Comparison of ENCODE assay signal across 16 mouse cellular contexts in the genomic region with DNA sequence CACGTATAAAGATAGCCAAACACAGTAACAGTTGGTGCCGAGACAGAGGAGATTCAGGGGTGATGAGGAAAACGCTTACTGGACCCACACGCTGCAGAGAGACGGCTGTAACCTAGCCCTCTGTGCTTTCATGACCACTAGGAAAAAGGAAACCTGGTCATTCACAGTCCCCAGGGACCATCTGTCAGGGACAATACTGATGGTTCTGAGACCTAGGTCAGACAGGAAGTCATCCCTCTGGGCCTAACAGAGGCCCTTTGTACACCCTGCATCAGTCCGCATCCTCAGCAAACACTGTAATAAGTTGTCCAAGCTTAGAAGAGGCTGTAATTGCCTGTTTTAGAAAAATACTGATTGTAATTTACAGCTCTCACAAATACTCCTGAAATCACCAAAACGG.
A peak's percentile ranks its signal among the peaks of the same experiment; 100 is the strongest.
DNase-seq lines count a peak whose midpoint lies in the region; ATAC-seq lines count a peak whose summit lies in the region.
"Had no signal": no experiment of that assay in that cellular context is flagged by ENCODE, and none has a peak within 500 bp of the region (broad histone marks: within the 10 kb centered on the region; RNA-seq: fewer than 3 reads in every experiment).

No protein-coding gene starts in this region.

- intact Hi-C loops in gastrocnemius, postnatal 14 days (cut with DNase I; ENCODE audit: low total_unique reads), result no loop called here

- no peaks in the 10 kb centered on the region for H3K27me3 ChIP-seq in kidney, embryonic 15.5 days
- H3K27me3 ChIP-seq: forebrain, embryonic 15.5 days; lung, embryonic 15.5 days had no signal

- 28% methylated on average over 7 of the region's 7 CpGs for WGBS in kidney, embryonic 15.5 days

- ATAC-seq in kidney, embryonic 15.5 days (replicated peaks; ENCODE audit: low FRiP score), result no peak
- ATAC-seq: forebrain, embryonic 15.5 days had no signal

- no peak overlapping the region for H3K4me3 ChIP-seq in kidney, embryonic 15.5 days (replicated peaks)
- H3K4me3 ChIP-seq: forebrain, embryonic 15.5 days; heart, embryonic 10.5 days; lung, embryonic 15.5 days had no signal

- no peak overlapping the region for H3K4me2 ChIP-seq in kidney, embryonic 15.5 days
- H3K4me2 ChIP-seq: forebrain, embryonic 15.5 days; liver, embryonic 11.5 days; lung, embryonic 15.5 days had no signal

- DNase-seq in kidney, adult 18-20 months, result peak; percentile 44
- peak; percentile 43 for DNase-seq in adrenal gland, postnatal 14 days
- DNase-seq in embryo, embryonic 11 days, result peak; percentile 63
- peak; percentile 66 to 82 for DNase-seq in kidney, postnatal 36 days
- DNase-seq in gastrocnemius, postnatal 14 days, result no peak
- DNase-seq in lung, postnatal 14 days, result no peak
- no peak for DNase-seq in urinary bladder, postnatal 14 days (ENCODE audit: low spot score)
- DNase-seq: cerebellum, adult 2 months; gastrocnemius, postnatal 10 days; right cerebral cortex, postnatal 14 days; thymus, postnatal 25 days had no signal

- H3K36me3 ChIP-seq in kidney, embryonic 15.5 days, result no peaks in the 10 kb centered on the region
- H3K36me3 ChIP-seq: forebrain, embryonic 15.5 days; heart, embryonic 10.5 days; lung, embryonic 15.5 days had no signal

- no peaks in the 10 kb centered on the region for H3K9me3 ChIP-seq in kidney, embryonic 15.5 days (replicated peaks)
- H3K9me3 ChIP-seq: forebrain, embryonic 15.5 days; heart, embryonic 10.5 days; lung, embryonic 15.5 days had no signal

- H3K27ac ChIP-seq in kidney, embryonic 15.5 days, result no peak overlapping the region
- H3K27ac ChIP-seq: forebrain, embryonic 15.5 days; heart, embryonic 10.5 days; lung, embryonic 15.5 days had no signal

- H3K9ac ChIP-seq in kidney, embryonic 15.5 days, result no peak overlapping the region
- H3K9ac ChIP-seq: forebrain, embryonic 15.5 days; lung, embryonic 15.5 days had no signal

- H3K4me1 ChIP-seq in kidney, embryonic 15.5 days, result peaks cover 7% of the 10 kb centered on the region; the same call in 1 of the 2 replicates
- H3K4me1 ChIP-seq: lung, embryonic 15.5 days had no signal

Comparison
In these comparisons a context has a peak if more than half of its experiments do, and no peak if none do; other contexts are left out.
1. DNase-seq: peak in kidney, adult 18-20 months (single experiment), adrenal gland, postnatal 14 days (single experiment), embryo, embryonic 11 days (single experiment) and kidney, postnatal 36 days (2 of 2); none in gastrocnemius, postnatal 14 days (single experiment), lung, postnatal 14 days (single experiment) and urinary bladder, postnatal 14 days (single experiment).